Mouse (Mus musculus) bone marrow, adult 2 months (tissue): ENCODE data around the gene Sox14.

ENCODE experiments used
- CTCF ChIP-seq: fragments of 200-500 bp; IDR thresholded peaks from 2 replicates; pipeline ENCODE4 v1.5.1; 2011; ENCODE audit warnings: low read length, control low read depth; ENCODE audit not compliant: control insufficient read depth, insufficient read depth
- POLR2A ChIP-seq: fragments of 200-500 bp; IDR thresholded peaks from 2 replicates; pipeline ENCODE4 v1.6.1; 2011; ENCODE audit warnings: low read depth, mild to moderate bottlenecking, control low read depth, low read length, borderline replicate concordance; ENCODE audit not compliant: control insufficient read depth

DNA sequence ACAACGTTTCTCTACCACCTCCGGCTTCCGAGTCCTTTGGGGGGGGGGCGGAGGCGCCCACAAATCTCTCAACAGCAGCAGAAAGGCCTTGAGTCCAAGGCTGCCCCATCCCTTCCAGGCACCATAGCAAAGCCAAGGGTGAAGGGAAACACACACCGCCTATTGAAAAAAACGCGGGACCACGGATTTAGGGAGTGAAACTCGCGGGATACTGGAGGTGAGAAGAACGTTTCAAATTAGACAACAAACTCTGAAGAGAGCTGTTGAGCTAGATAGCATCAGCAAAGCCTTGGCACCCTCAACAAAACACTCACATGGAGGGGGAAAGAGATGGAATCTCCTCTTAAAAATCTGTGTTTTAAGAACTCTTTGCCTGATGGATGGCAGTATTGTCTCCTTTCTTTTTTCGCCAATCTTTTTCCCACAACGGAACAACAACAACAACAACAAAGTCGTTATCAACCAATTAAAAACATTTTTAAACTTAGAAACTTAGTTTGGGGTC lies 2.8 kb downstream of the Sox14 start:
- TF ChIP-seq CTCF = no peak
- no peak for TF ChIP-seq POLR2A
